Mouse (Mus musculus): Measurements from ENCODE around the gene Bin2. TPM values are rescaled to one million over a fixed set of nuclear protein-coding genes. Genes with fewer than 3 reads are reported as not detected.
A peak's percentile ranks its signal among the peaks of the same experiment; 100 is the strongest.

Bin2 gene
- polyA plus RNA-seq, 1 experiment from 2014 or later: 2.1 TPM

DNA sequence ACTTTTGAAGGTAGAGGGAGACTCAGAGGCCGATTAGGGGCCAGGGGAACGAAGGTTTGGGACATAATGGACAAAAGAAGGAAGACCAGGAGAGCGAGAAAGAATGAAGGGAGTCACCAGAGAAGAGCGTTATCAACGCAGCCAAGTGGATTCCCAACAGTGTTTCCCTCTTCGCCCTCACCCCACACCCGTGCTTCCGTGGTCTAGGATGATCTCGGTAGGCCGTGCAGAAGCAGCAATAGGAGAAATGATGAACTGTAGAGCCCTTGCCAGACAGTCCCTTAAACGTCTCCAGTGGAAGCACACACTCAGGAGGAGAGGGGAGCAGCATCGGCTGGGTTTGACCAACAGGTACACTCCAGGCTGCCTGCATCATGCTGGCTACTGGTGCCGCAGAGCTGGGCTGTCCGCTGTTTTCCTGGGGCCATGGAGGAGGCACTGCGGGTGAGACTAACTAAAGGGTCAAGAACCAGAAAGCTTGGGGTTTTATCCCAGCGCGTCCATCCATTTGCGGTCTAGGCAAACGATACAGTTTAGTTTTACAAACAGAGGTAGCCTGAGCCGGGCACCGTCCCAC lies 68.6 kb downstream of the Bin2 start:
- 23% methylated on average over 21 of the region's 21 CpGs for whole genome bisulfite sequencing
- Histone ChIP-seq H3K36me3 (ENCODE audit: insufficient read depth, low read length) (no peaks in the 10 kb centered on the region), H3K4me1 (ENCODE audit: insufficient read depth, low read length) (peaks cover 39% of the 10 kb centered on the region), H3K27me3 (ENCODE audit: insufficient read depth, low read length) (0 out of 2 replicates have a peak, but pooled peaks cover 4% of the 10 kb centered on the region), H3K9ac (replicated peaks; ENCODE audit: low read length) (peak overlapping the region; percentile 94; the same call in 1 of the 2 replicates), H3K4me2 (replicated peaks; ENCODE audit: low read depth, low read length) (peak overlapping the region; percentile 89), H3K27ac (ENCODE audit: low read length) (peak overlapping the region; percentile 14; the same call in 1 of the 2 replicates), H3K4me3 (ENCODE audit: low read length) (peak overlapping the region; percentile 84), H3K9me3 (ENCODE audit: low read length) (no peaks in the 10 kb centered on the region)
- no peak for ATAC-seq (ENCODE audit: low FRiP score, low TSS enrichment)

GRCm38 (mm10) chr15:100600047-100600695 lies 69.2 kb downstream of the Bin2 start:
- peak overlapping the region; percentile 89 for H3K4me2 ChIP-seq (replicated peaks; ENCODE audit: low read depth, low read length)
- H3K27me3 ChIP-seq (ENCODE audit: insufficient read depth, low read length): 0 out of 2 replicates have a peak, but pooled peaks cover 4% of the 10 kb centered on the region
- peak overlapping the region; percentile 81 for H3K27ac ChIP-seq (ENCODE audit: low read length)
- WGBS: 2% methylated on average over 23 of the region's 35 CpGs
- peak; percentile 60 for ATAC-seq (ENCODE audit: low FRiP score, low TSS enrichment)
- H3K36me3 ChIP-seq (ENCODE audit: insufficient read depth, low read length): no peaks in the 10 kb centered on the region
- H3K4me1 ChIP-seq (ENCODE audit: insufficient read depth, low read length): peaks cover 36% of the 10 kb centered on the region
- H3K9ac ChIP-seq (replicated peaks; ENCODE audit: low read length): peak overlapping the region; percentile 94
- H3K4me3 ChIP-seq (ENCODE audit: low read length): peak overlapping the region; percentile 84
- H3K9me3 ChIP-seq (ENCODE audit: low read length): no peaks in the 10 kb centered on the region

GRCm38 (mm10) chr15:100599276-100600046 lies 69.9 kb downstream of the Bin2 start, which contains the start of gene Pou6f1:
Pou6f1 (minus strand) TSS chr15:100599984.
- Histone ChIP-seq H3K4me1 (ENCODE audit: insufficient read depth, low read length) (peaks cover 30% of the 10 kb centered on the region), H3K9me3 (ENCODE audit: low read length) (no peaks in the 10 kb centered on the region), H3K4me2 (replicated peaks; ENCODE audit: low read depth, low read length) (peak within 1 kb of the TSS; percentile 89), H3K9ac (replicated peaks; ENCODE audit: low read length) (peak within 1 kb of the TSS; percentile 94), H3K27ac (ENCODE audit: low read length) (peak within 1 kb of the TSS; percentile 81), H3K36me3 (ENCODE audit: insufficient read depth, low read length) (no peaks in the 10 kb centered on the region), H3K4me3 (ENCODE audit: low read length) (peak within 1 kb of the TSS; percentile 84), H3K27me3 (ENCODE audit: insufficient read depth, low read length) (0 out of 2 replicates have a peak, but pooled peaks cover 4% of the 10 kb centered on the region)
- WGBS: under 1% methylated on average over 48 of the region's 76 CpGs
- peak; percentile 76 for ATAC-seq (ENCODE audit: low FRiP score, low TSS enrichment)

DNA sequence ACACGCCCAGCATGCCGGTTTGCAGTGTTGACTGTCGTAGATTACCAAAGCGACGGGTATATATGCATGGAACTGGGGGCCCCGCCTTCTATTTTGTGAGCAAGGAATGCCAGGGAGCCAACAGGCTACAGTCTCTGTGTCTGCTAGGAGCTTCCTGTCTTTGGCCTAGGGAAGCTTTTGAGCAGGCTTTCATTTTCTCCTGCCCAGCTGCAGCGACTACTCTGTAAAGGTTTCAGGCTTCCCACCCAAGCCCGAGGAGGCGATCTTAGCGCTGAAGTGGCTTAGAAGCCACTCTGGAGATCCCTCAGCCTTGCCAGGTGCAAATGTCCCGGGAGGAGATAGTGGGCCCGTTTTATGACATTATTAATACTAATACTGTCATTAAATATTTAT lies 70.5 kb downstream of the Bin2 start:
- Histone ChIP-seq H3K27me3 (ENCODE audit: insufficient read depth, low read length) (0 out of 2 replicates have a peak, but pooled peaks cover 4% of the 10 kb centered on the region), H3K9ac (replicated peaks; ENCODE audit: low read length) (peak overlapping the region; percentile 94), H3K4me3 (ENCODE audit: low read length) (peak overlapping the region; percentile 84), H3K4me1 (ENCODE audit: insufficient read depth, low read length) (peaks cover 28% of the 10 kb centered on the region), H3K36me3 (ENCODE audit: insufficient read depth, low read length) (no peaks in the 10 kb centered on the region), H3K27ac (ENCODE audit: low read length) (peak overlapping the region; percentile 81; the same call in 1 of the 2 replicates), H3K4me2 (replicated peaks; ENCODE audit: low read depth, low read length) (peak overlapping the region; percentile 89), H3K9me3 (ENCODE audit: low read length) (no peaks in the 10 kb centered on the region)
- no peak for ATAC-seq (ENCODE audit: low FRiP score, low TSS enrichment)
- under 1% methylated on average over 12 of the region's 12 CpGs for WGBS

GRCm38 (mm10) chr15:100598287-100598882 lies 71.0 kb downstream of the Bin2 start:
- 18% methylated on average over 9 of the region's 9 CpGs for WGBS
- Histone ChIP-seq H3K4me2 (replicated peaks; ENCODE audit: low read depth, low read length) (peak overlapping the region; percentile 89), H3K4me1 (ENCODE audit: insufficient read depth, low read length) (peaks cover 24% of the 10 kb centered on the region), H3K9me3 (ENCODE audit: low read length) (no peaks in the 10 kb centered on the region), H3K36me3 (ENCODE audit: insufficient read depth, low read length) (no peaks in the 10 kb centered on the region), H3K4me3 (ENCODE audit: low read length) (peak overlapping the region; percentile 84), H3K27ac (ENCODE audit: low read length) (peak overlapping the region; percentile 81; the same call in 1 of the 2 replicates), H3K9ac (replicated peaks; ENCODE audit: low read length) (peak overlapping the region; percentile 94), H3K27me3 (ENCODE audit: insufficient read depth, low read length) (0 out of 2 replicates have a peak, but pooled peaks cover 4% of the 10 kb centered on the region)
- no peak for ATAC-seq (ENCODE audit: low FRiP score, low TSS enrichment)

- no peaks in the 10 kb centered on the region for H3K9me3 ChIP-seq (ENCODE audit: low read length)
- no peaks in the 10 kb centered on the region for H3K27me3 ChIP-seq (ENCODE audit: insufficient read depth, low read length)
- no peak overlapping the region for H3K4me2 ChIP-seq (replicated peaks; ENCODE audit: low read depth, low read length)
- H3K36me3 ChIP-seq (ENCODE audit: insufficient read depth, low read length): peaks cover 6% of the 10 kb centered on the region; the same call in 1 of the 2 replicates
- no peaks in the 10 kb centered on the region for H3K4me1 ChIP-seq (ENCODE audit: insufficient read depth, low read length)
- no peak overlapping the region for H3K4me3 ChIP-seq (ENCODE audit: low read length)
- WGBS: 77% methylated on average over 6 of the region's 6 CpGs
- H3K27ac ChIP-seq (ENCODE audit: low read length): no peak overlapping the region
- no peak for ATAC-seq (ENCODE audit: low FRiP score, low TSS enrichment)
- no peak overlapping the region for H3K9ac ChIP-seq (replicated peaks; ENCODE audit: low read length)
Measured at GRCm38 (mm10) chr15:100592817-100593216, 76.5 kb downstream of the Bin2 start.

Small RNAs within 50 kb of the gene (microRNA-seq; reads per million reads assigned to microRNA genes)
- not detected for gene Mir6961

Other genes with a start within 250 kb of the Bin2 start
- 0.19 and 0.22 TPM in 2 replicates for gene Gm5475, start 247.4 kb downstream of the Bin2 start, polyA plus RNA-seq (2015; fragmentation: Nextera tagmentation; extraction: Ambion mirVana)
- 36.8 and 37.4 TPM in 2 replicates for gene Slc11a2, start 244.5 kb downstream of the Bin2 start, polyA plus RNA-seq (2015; fragmentation: Nextera tagmentation; extraction: Ambion mirVana)
- gene Letmd1, start 200.5 kb downstream of the Bin2 start, polyA plus RNA-seq (2015; fragmentation: Nextera tagmentation; extraction: Ambion mirVana): 31.8 and 33.1 TPM in 2 replicates
- 15.3 and 16.4 TPM in 2 replicates for gene Csrnp2, start 174.1 kb downstream of the Bin2 start, polyA plus RNA-seq (2015; fragmentation: Nextera tagmentation; extraction: Ambion mirVana)
- gene Tfcp2, start 117.5 kb downstream of the Bin2 start, polyA plus RNA-seq (2015; fragmentation: Nextera tagmentation; extraction: Ambion mirVana): 37.5 and 37.8 TPM in 2 replicates
- 10.1 and 10.2 TPM in 2 replicates for gene Pou6f1, start 69.6 kb downstream of the Bin2 start, polyA plus RNA-seq (2015; fragmentation: Nextera tagmentation; extraction: Ambion mirVana)
- 262 and 290 TPM in 2 replicates for gene Dazap2, start 54.2 kb downstream of the Bin2 start, polyA plus RNA-seq (2015; fragmentation: Nextera tagmentation; extraction: Ambion mirVana)
- gene Smagp, start 32.6 kb downstream of the Bin2 start, polyA plus RNA-seq (2015; fragmentation: Nextera tagmentation; extraction: Ambion mirVana): 41.6 and 45.4 TPM in 2 replicates
- gene Cela1, start 18.4 kb upstream of the Bin2 start, polyA plus RNA-seq (2015; fragmentation: Nextera tagmentation; extraction: Ambion mirVana): 27.1 and 41.9 TPM in 2 replicates
- gene Galnt6, start 59.8 kb upstream of the Bin2 start, polyA plus RNA-seq (2015; fragmentation: Nextera tagmentation; extraction: Ambion mirVana): 0.87 and 1.1 TPM in 2 replicates
- gene Slc4a8, start 92.2 kb upstream of the Bin2 start, polyA plus RNA-seq (2015; fragmentation: Nextera tagmentation; extraction: Ambion mirVana): 8.4 and 8.7 TPM in 2 replicates
- 8.1 and 8.2 TPM in 2 replicates for gene Scn8a, start 200.3 kb upstream of the Bin2 start, polyA plus RNA-seq (2015; fragmentation: Nextera tagmentation; extraction: Ambion mirVana)

Data from kidney, embryonic 16.5 days (tissue).